Mouse (Mus musculus): Measurements from ENCODE around the gene Bhlha9. TPM values are rescaled to one million over a fixed set of nuclear protein-coding genes. Genes with fewer than 3 reads are reported as not detected.
A peak's percentile ranks its signal among the peaks of the same experiment; 100 is the strongest.
"Not testable (repeated sequence)": the region's sequence is repeated elsewhere in the genome, so short reads cannot be mapped to it uniquely, and the experiment has no call there.

Gene Bhlha9
- polyA plus RNA-seq, 1 experiment from 2014 or later, result 18.9 TPM

- peak overlapping the region; percentile 54; the same call in 1 of the 2 replicates for H3K27ac ChIP-seq
- H3K4me1 ChIP-seq, result peaks cover 14% of the 10 kb centered on the region
- DNase-seq (ENCODE audit: low spot score), result peak; percentile 70
- H3K9me3 ChIP-seq (replicated peaks), result no peaks in the 10 kb centered on the region
- WGBS, result 4% methylated on average over 64 of the region's 64 CpGs
- peak overlapping the region; percentile 56 for H3K4me3 ChIP-seq
- H3K36me3 ChIP-seq, result no peaks in the 10 kb centered on the region
- peaks cover 86% of the 10 kb centered on the region for H3K27me3 ChIP-seq (ENCODE audit: low read depth, poor library complexity, severe bottlenecking)
Measured at GRCm38 (mm10) chr11:76672561-76673384, 503 bp downstream of the Bhlha9 start.

- Histone ChIP-seq H3K4me3 (0 out of 2 replicates have a peak overlapping the region, but pooled peaks have one; percentile 1), H3K4me1 (peaks cover 14% of the 10 kb centered on the region), H3K27me3 (ENCODE audit: low read depth, poor library complexity, severe bottlenecking) (peaks cover 77% of the 10 kb centered on the region), H3K36me3 (no peaks in the 10 kb centered on the region), H3K9me3 (replicated peaks) (no peaks in the 10 kb centered on the region), H3K27ac (no peak overlapping the region)
- 49% methylated on average over 8 of the region's 8 CpGs for WGBS
- DNase-seq (ENCODE audit: low spot score), result no peak
Measured at GRCm38 (mm10) chr11:76674199-76674598, 1.9 kb downstream of the Bhlha9 start.

- Histone ChIP-seq H3K36me3 (no peaks in the 10 kb centered on the region), H3K4me1 (peaks cover 16% of the 10 kb centered on the region), H3K4me3 (no peak overlapping the region), H3K27me3 (ENCODE audit: low read depth, poor library complexity, severe bottlenecking) (peaks cover 75% of the 10 kb centered on the region), H3K27ac (no peak overlapping the region), H3K9me3 (replicated peaks) (no peaks in the 10 kb centered on the region)
- DNase-seq (ENCODE audit: low spot score), result no peak
- 44% methylated on average over 4 of the region's 4 CpGs for WGBS
Measured at GRCm38 (mm10) chr11:76674704-76675103, 2.4 kb downstream of the Bhlha9 start.

GRCm38 (mm10) chr11:76679508-76679907 lies 7.2 kb downstream of the Bhlha9 start, which contains the start of gene Trarg1:
Gene Trarg1, plus strand, starts transcription at chr11:76679808.
- not testable (repeated sequence) for H3K4me1 ChIP-seq; DNase-seq (ENCODE audit: low spot score); H3K9me3 ChIP-seq (replicated peaks); H3K36me3 ChIP-seq; H3K27ac ChIP-seq
- H3K27me3 ChIP-seq (ENCODE audit: low read depth, poor library complexity, severe bottlenecking), result peaks cover 36% of the 10 kb centered on the region
- 46% methylated on average over 8 of the region's 8 CpGs for WGBS
- H3K4me3 ChIP-seq, result 0 out of 2 replicates have a peak within 1 kb of the TSS, but pooled peaks have one; percentile 8

- no peaks in the 10 kb centered on the region for H3K4me1 ChIP-seq
- no peaks in the 10 kb centered on the region for H3K36me3 ChIP-seq
- H3K27me3 ChIP-seq (ENCODE audit: low read depth, poor library complexity, severe bottlenecking), result peaks cover under 1% of the 10 kb centered on the region; the same call in 1 of the 2 replicates
- no peaks in the 10 kb centered on the region for H3K9me3 ChIP-seq (replicated peaks)
- no peak for DNase-seq (ENCODE audit: low spot score)
- WGBS, result 80% methylated on average over 2 of the region's 2 CpGs
- H3K4me3 ChIP-seq, result no peak overlapping the region
- no peak overlapping the region for H3K27ac ChIP-seq
Measured at GRCm38 (mm10) chr11:76685604-76686003, 13.3 kb downstream of the Bhlha9 start.

- Histone ChIP-seq H3K36me3 (no peaks in the 10 kb centered on the region), H3K27ac (no peak overlapping the region), H3K4me3 (no peak overlapping the region), H3K4me1 (no peaks in the 10 kb centered on the region), H3K9me3 (replicated peaks) (no peaks in the 10 kb centered on the region), H3K27me3 (ENCODE audit: low read depth, poor library complexity, severe bottlenecking) (no peaks in the 10 kb centered on the region)
- DNase-seq (ENCODE audit: low spot score), result no peak
- WGBS, result 80% methylated on average over 3 of the region's 3 CpGs
Measured at GRCm38 (mm10) chr11:76692096-76692495, 19.8 kb downstream of the Bhlha9 start.

- H3K27ac ChIP-seq, result peak overlapping the region; percentile 39; the same call in 1 of the 2 replicates
- no peaks in the 10 kb centered on the region for H3K9me3 ChIP-seq (replicated peaks)
- DNase-seq (ENCODE audit: low spot score), result no peak
- no peaks in the 10 kb centered on the region for H3K36me3 ChIP-seq
- no peak overlapping the region for H3K4me3 ChIP-seq
- peaks cover 12% of the 10 kb centered on the region for H3K4me1 ChIP-seq
- no peaks in the 10 kb centered on the region for H3K27me3 ChIP-seq (ENCODE audit: low read depth, poor library complexity, severe bottlenecking)
- 70% methylated on average over 6 of the region's 6 CpGs for WGBS
Measured at GRCm38 (mm10) chr11:76695810-76696209, 23.5 kb downstream of the Bhlha9 start.

- Histone ChIP-seq H3K9me3 (replicated peaks) (no peaks in the 10 kb centered on the region), H3K27me3 (ENCODE audit: low read depth, poor library complexity, severe bottlenecking) (no peaks in the 10 kb centered on the region), H3K4me1 (peaks cover 12% of the 10 kb centered on the region), H3K4me3 (no peak overlapping the region), H3K27ac (peak overlapping the region; percentile 12; the same call in 1 of the 2 replicates), H3K36me3 (no peaks in the 10 kb centered on the region)
- DNase-seq (ENCODE audit: low spot score), result no peak
- 56% methylated on average over 9 of the region's 9 CpGs for WGBS
Measured at GRCm38 (mm10) chr11:76699626-76700025, 27.4 kb downstream of the Bhlha9 start.

GRCm38 (mm10) chr11:76707656-76708055 lies 35.4 kb downstream of the Bhlha9 start:
- no peaks in the 10 kb centered on the region for H3K36me3 ChIP-seq
- H3K4me3 ChIP-seq, result no peak overlapping the region
- H3K27me3 ChIP-seq (ENCODE audit: low read depth, poor library complexity, severe bottlenecking), result no peaks in the 10 kb centered on the region
- no peaks in the 10 kb centered on the region for H3K9me3 ChIP-seq (replicated peaks)
- no peak overlapping the region for H3K27ac ChIP-seq
- 85% methylated on average over 3 of the region's 3 CpGs for WGBS
- H3K4me1 ChIP-seq, result peaks cover 15% of the 10 kb centered on the region
- DNase-seq (ENCODE audit: low spot score), result no peak

GRCm38 (mm10) chr11:76708066-76708465 lies 35.8 kb downstream of the Bhlha9 start:
- H3K9me3 ChIP-seq (replicated peaks), result no peaks in the 10 kb centered on the region
- no peak overlapping the region for H3K27ac ChIP-seq
- no peaks in the 10 kb centered on the region for H3K27me3 ChIP-seq (ENCODE audit: low read depth, poor library complexity, severe bottlenecking)
- WGBS, result 90% methylated on average over 1 of the region's 1 CpGs
- H3K36me3 ChIP-seq, result no peaks in the 10 kb centered on the region
- H3K4me1 ChIP-seq, result peaks cover 15% of the 10 kb centered on the region
- no peak overlapping the region for H3K4me3 ChIP-seq
- no peak for DNase-seq (ENCODE audit: low spot score)

GRCm38 (mm10) chr11:76708881-76709280 lies 36.6 kb downstream of the Bhlha9 start:
- no peak overlapping the region for H3K4me3 ChIP-seq
- H3K4me1 ChIP-seq, result peaks cover 15% of the 10 kb centered on the region
- DNase-seq (ENCODE audit: low spot score), result no peak
- H3K27ac ChIP-seq, result no peak overlapping the region
- WGBS, result 32% methylated on average over 1 of the region's 1 CpGs
- H3K36me3 ChIP-seq, result no peaks in the 10 kb centered on the region
- H3K9me3 ChIP-seq (replicated peaks), result no peaks in the 10 kb centered on the region
- H3K27me3 ChIP-seq (ENCODE audit: low read depth, poor library complexity, severe bottlenecking), result no peaks in the 10 kb centered on the region

- H3K27ac ChIP-seq, result peak overlapping the region; percentile 54
- peak; percentile 39 for DNase-seq (ENCODE audit: low spot score)
- peak overlapping the region; percentile 16; the same call in 1 of the 2 replicates for H3K4me3 ChIP-seq
- H3K9me3 ChIP-seq (replicated peaks), result no peaks in the 10 kb centered on the region
- H3K27me3 ChIP-seq (ENCODE audit: low read depth, poor library complexity, severe bottlenecking), result no peaks in the 10 kb centered on the region
- 32% methylated on average over 14 of the region's 17 CpGs for WGBS
- no peaks in the 10 kb centered on the region for H3K36me3 ChIP-seq
- H3K4me1 ChIP-seq, result peaks cover 15% of the 10 kb centered on the region
Measured at GRCm38 (mm10) chr11:76709625-76710452, 37.6 kb downstream of the Bhlha9 start.

GRCm38 (mm10) chr11:76717000-76717399 lies 44.7 kb downstream of the Bhlha9 start:
- no peak for DNase-seq (ENCODE audit: low spot score)
- Histone ChIP-seq H3K36me3 (no peaks in the 10 kb centered on the region), H3K9me3 (replicated peaks) (no peaks in the 10 kb centered on the region), H3K27me3 (ENCODE audit: low read depth, poor library complexity, severe bottlenecking) (no peaks in the 10 kb centered on the region), H3K4me3 (no peak overlapping the region), H3K4me1 (peaks cover 12% of the 10 kb centered on the region), H3K27ac (no peak overlapping the region)
- 87% methylated on average over 4 of the region's 4 CpGs for WGBS

Measured in limb, embryonic 10.5 days (tissue).